Mouse (Mus musculus): ENCODE measurements around the gene Gm10961. TPM values are rescaled to one million over a fixed set of nuclear protein-coding genes. Genes with fewer than 3 reads are reported as not detected.

The Gm10961 gene
- polyA plus RNA-seq, 1 experiment from 2014 or later, result not detected

GRCm38 (mm10) chr3:107626751-107627150 lies 4.4 kb upstream of the Gm10961 start:
- no peak for ATAC-seq (ENCODE audit: low read depth)
- H3K9me3 ChIP-seq (ENCODE audit: control insufficient read depth, low read length), result no peaks in the 10 kb centered on the region
- H3K4me3 ChIP-seq (ENCODE audit: low read length), result no peak overlapping the region
- H3K4me1 ChIP-seq (replicated peaks; ENCODE audit: control insufficient read depth, insufficient read depth, low read length), result peaks cover 3% of the 10 kb centered on the region
- H3K9ac ChIP-seq (ENCODE audit: low read length), result no peak overlapping the region
- H3K27me3 ChIP-seq (ENCODE audit: control insufficient read depth, insufficient read depth, low read depth, low read length), result no peaks in the 10 kb centered on the region
- no peak overlapping the region for H3K4me2 ChIP-seq (ENCODE audit: low read depth, low read length)
- no peak overlapping the region for H3K27ac ChIP-seq (ENCODE audit: low read length)
- H3K36me3 ChIP-seq (ENCODE audit: control insufficient read depth, insufficient read depth, low read length), result peaks cover 44% of the 10 kb centered on the region
- WGBS, result 93% methylated on average over 8 of the region's 8 CpGs

- 87% methylated on average over 7 of the region's 7 CpGs for WGBS
- Histone ChIP-seq H3K4me1 (replicated peaks; ENCODE audit: control insufficient read depth, insufficient read depth, low read length) (peaks cover 3% of the 10 kb centered on the region), H3K27me3 (ENCODE audit: control insufficient read depth, insufficient read depth, low read depth, low read length) (no peaks in the 10 kb centered on the region), H3K36me3 (ENCODE audit: control insufficient read depth, insufficient read depth, low read length) (peaks cover 37% of the 10 kb centered on the region), H3K4me3 (ENCODE audit: low read length) (no peak overlapping the region), H3K27ac (ENCODE audit: low read length) (no peak overlapping the region), H3K4me2 (ENCODE audit: low read depth, low read length) (no peak overlapping the region), H3K9me3 (ENCODE audit: control insufficient read depth, low read length) (no peaks in the 10 kb centered on the region), H3K9ac (ENCODE audit: low read length) (no peak overlapping the region)
- no peak for ATAC-seq (ENCODE audit: low read depth)
Measured at GRCm38 (mm10) chr3:107627641-107628040, 3.5 kb upstream of the Gm10961 start.

GRCm38 (mm10) chr3:107628551-107628950 lies 2.6 kb upstream of the Gm10961 start:
- Histone ChIP-seq H3K36me3 (ENCODE audit: control insufficient read depth, insufficient read depth, low read length) (peaks cover 30% of the 10 kb centered on the region), H3K27ac (ENCODE audit: low read length) (no peak overlapping the region), H3K9me3 (ENCODE audit: control insufficient read depth, low read length) (no peaks in the 10 kb centered on the region), H3K27me3 (ENCODE audit: control insufficient read depth, insufficient read depth, low read depth, low read length) (no peaks in the 10 kb centered on the region), H3K4me1 (replicated peaks; ENCODE audit: control insufficient read depth, insufficient read depth, low read length) (peaks cover 3% of the 10 kb centered on the region), H3K9ac (ENCODE audit: low read length) (no peak overlapping the region), H3K4me2 (ENCODE audit: low read depth, low read length) (no peak overlapping the region), H3K4me3 (ENCODE audit: low read length) (no peak overlapping the region)
- no peak for ATAC-seq (ENCODE audit: low read depth)
- WGBS, result 89% methylated on average over 2 of the region's 2 CpGs

- H3K4me3 ChIP-seq (ENCODE audit: low read length), result no peak overlapping the region
- peaks cover 26% of the 10 kb centered on the region for H3K36me3 ChIP-seq (ENCODE audit: control insufficient read depth, insufficient read depth, low read length)
- ATAC-seq (ENCODE audit: low read depth), result no peak
- peaks cover 3% of the 10 kb centered on the region for H3K4me1 ChIP-seq (replicated peaks; ENCODE audit: control insufficient read depth, insufficient read depth, low read length)
- no peak overlapping the region for H3K9ac ChIP-seq (ENCODE audit: low read length)
- H3K9me3 ChIP-seq (ENCODE audit: control insufficient read depth, low read length), result no peaks in the 10 kb centered on the region
- H3K27ac ChIP-seq (ENCODE audit: low read length), result no peak overlapping the region
- 88% methylated on average over 4 of the region's 4 CpGs for WGBS
- H3K27me3 ChIP-seq (ENCODE audit: control insufficient read depth, insufficient read depth, low read depth, low read length), result no peaks in the 10 kb centered on the region
- H3K4me2 ChIP-seq (ENCODE audit: low read depth, low read length), result no peak overlapping the region
Measured at GRCm38 (mm10) chr3:107629411-107629810, 1.7 kb upstream of the Gm10961 start.

- peak; percentile 98 for ATAC-seq (ENCODE audit: low read depth)
Measured at GRCm38 (mm10) chr3:107631523-107631958, 419 bp downstream of the Gm10961 start, which contains the start of gene Strip1. TSS of gene Strip1 (minus strand) at chr3:107631694.

GRCm38 (mm10) chr3:107632786-107633185 lies 1.7 kb downstream of the Gm10961 start:
- no peak overlapping the region for H3K4me3 ChIP-seq (ENCODE audit: low read length)
- no peaks in the 10 kb centered on the region for H3K36me3 ChIP-seq (ENCODE audit: control insufficient read depth, insufficient read depth, low read length)
- 89% methylated on average over 4 of the region's 4 CpGs for WGBS
- no peak for ATAC-seq (ENCODE audit: low read depth)
- no peak overlapping the region for H3K9ac ChIP-seq (ENCODE audit: low read length)
- no peak overlapping the region for H3K4me2 ChIP-seq (ENCODE audit: low read depth, low read length)
- no peaks in the 10 kb centered on the region for H3K27me3 ChIP-seq (ENCODE audit: control insufficient read depth, insufficient read depth, low read depth, low read length)
- H3K9me3 ChIP-seq (ENCODE audit: control insufficient read depth, low read length), result no peaks in the 10 kb centered on the region
- H3K4me1 ChIP-seq (replicated peaks; ENCODE audit: control insufficient read depth, insufficient read depth, low read length), result peaks cover 3% of the 10 kb centered on the region
- no peak overlapping the region for H3K27ac ChIP-seq (ENCODE audit: low read length)

More at GRCm38 (mm10) chr3:107631523-107631958, 419 bp downstream of the Gm10961 start, which contains the start of gene Strip1:
- Histone ChIP-seq H3K4me3 (ENCODE audit: low read length) (peak within 1 kb of the TSS; percentile 100), H3K4me1 (replicated peaks; ENCODE audit: control insufficient read depth, insufficient read depth, low read length) (peaks cover 3% of the 10 kb centered on the region), H3K27me3 (ENCODE audit: control insufficient read depth, insufficient read depth, low read depth, low read length) (no peaks in the 10 kb centered on the region), H3K36me3 (ENCODE audit: control insufficient read depth, insufficient read depth, low read length) (peaks cover 7% of the 10 kb centered on the region), H3K4me2 (ENCODE audit: low read depth, low read length) (peak within 1 kb of the TSS; percentile 84), H3K27ac (ENCODE audit: low read length) (peak within 1 kb of the TSS; percentile 84), H3K9ac (ENCODE audit: low read length) (peak within 1 kb of the TSS; percentile 96), H3K9me3 (ENCODE audit: control insufficient read depth, low read length) (no peaks in the 10 kb centered on the region)
- WGBS, result under 1% methylated on average over 35 of the region's 35 CpGs

GRCm38 (mm10) chr3:107633906-107634305 lies 2.8 kb downstream of the Gm10961 start:
- no peaks in the 10 kb centered on the region for H3K27me3 ChIP-seq (ENCODE audit: control insufficient read depth, insufficient read depth, low read depth, low read length)
- H3K36me3 ChIP-seq (ENCODE audit: control insufficient read depth, insufficient read depth, low read length), result no peaks in the 10 kb centered on the region
- H3K4me1 ChIP-seq (replicated peaks; ENCODE audit: control insufficient read depth, insufficient read depth, low read length), result peaks cover 3% of the 10 kb centered on the region
- H3K9ac ChIP-seq (ENCODE audit: low read length), result no peak overlapping the region
- no peak overlapping the region for H3K4me2 ChIP-seq (ENCODE audit: low read depth, low read length)
- 85% methylated on average over 9 of the region's 9 CpGs for WGBS
- no peak overlapping the region for H3K27ac ChIP-seq (ENCODE audit: low read length)
- no peak overlapping the region for H3K4me3 ChIP-seq (ENCODE audit: low read length)
- H3K9me3 ChIP-seq (ENCODE audit: control insufficient read depth, low read length), result no peaks in the 10 kb centered on the region
- no peak for ATAC-seq (ENCODE audit: low read depth)

- H3K27ac ChIP-seq (ENCODE audit: low read length), result no peak overlapping the region
- 38% methylated on average over 8 of the region's 8 CpGs for whole genome bisulfite sequencing
- no peaks in the 10 kb centered on the region for H3K4me1 ChIP-seq (replicated peaks; ENCODE audit: control insufficient read depth, insufficient read depth, low read length)
- H3K9ac ChIP-seq (ENCODE audit: low read length), result no peak overlapping the region
- no peak overlapping the region for H3K4me2 ChIP-seq (ENCODE audit: low read depth, low read length)
- H3K36me3 ChIP-seq (ENCODE audit: control insufficient read depth, insufficient read depth, low read length), result no peaks in the 10 kb centered on the region
- H3K27me3 ChIP-seq (ENCODE audit: control insufficient read depth, insufficient read depth, low read depth, low read length), result no peaks in the 10 kb centered on the region
- no peak for ATAC-seq (ENCODE audit: low read depth)
- H3K4me3 ChIP-seq (ENCODE audit: low read length), result no peak overlapping the region
- H3K9me3 ChIP-seq (ENCODE audit: control insufficient read depth, low read length), result no peaks in the 10 kb centered on the region
Measured at GRCm38 (mm10) chr3:107635836-107636235, 4.7 kb downstream of the Gm10961 start.

GRCm38 (mm10) chr3:107636236-107636635 lies 5.1 kb downstream of the Gm10961 start:
- no peak overlapping the region for H3K27ac ChIP-seq (ENCODE audit: low read length)
- no peaks in the 10 kb centered on the region for H3K9me3 ChIP-seq (ENCODE audit: control insufficient read depth, low read length)
- ATAC-seq (ENCODE audit: low read depth), result no peak
- H3K36me3 ChIP-seq (ENCODE audit: control insufficient read depth, insufficient read depth, low read length), result no peaks in the 10 kb centered on the region
- no peaks in the 10 kb centered on the region for H3K27me3 ChIP-seq (ENCODE audit: control insufficient read depth, insufficient read depth, low read depth, low read length)
- H3K4me1 ChIP-seq (replicated peaks; ENCODE audit: control insufficient read depth, insufficient read depth, low read length), result no peaks in the 10 kb centered on the region
- H3K9ac ChIP-seq (ENCODE audit: low read length), result no peak overlapping the region
- 57% methylated on average over 3 of the region's 3 CpGs for WGBS
- H3K4me2 ChIP-seq (ENCODE audit: low read depth, low read length), result no peak overlapping the region
- no peak overlapping the region for H3K4me3 ChIP-seq (ENCODE audit: low read length)

Measured in lung, embryonic 16.5 days (tissue).